Mouse (Mus musculus) hindlimb bud, embryonic 11.5 days (tissue): Measurements from ENCODE around the gene 5730409E04Rik.

ENCODE experiments used
- DNase-seq: peaks from one replicate; pipeline ENCODE4 v3.0.0-alpha.2; 2012; ENCODE audit warnings: low read depth, low spot score; ENCODE audit errors: extremely low spot score

Gene 5730409E04Rik

DNA sequence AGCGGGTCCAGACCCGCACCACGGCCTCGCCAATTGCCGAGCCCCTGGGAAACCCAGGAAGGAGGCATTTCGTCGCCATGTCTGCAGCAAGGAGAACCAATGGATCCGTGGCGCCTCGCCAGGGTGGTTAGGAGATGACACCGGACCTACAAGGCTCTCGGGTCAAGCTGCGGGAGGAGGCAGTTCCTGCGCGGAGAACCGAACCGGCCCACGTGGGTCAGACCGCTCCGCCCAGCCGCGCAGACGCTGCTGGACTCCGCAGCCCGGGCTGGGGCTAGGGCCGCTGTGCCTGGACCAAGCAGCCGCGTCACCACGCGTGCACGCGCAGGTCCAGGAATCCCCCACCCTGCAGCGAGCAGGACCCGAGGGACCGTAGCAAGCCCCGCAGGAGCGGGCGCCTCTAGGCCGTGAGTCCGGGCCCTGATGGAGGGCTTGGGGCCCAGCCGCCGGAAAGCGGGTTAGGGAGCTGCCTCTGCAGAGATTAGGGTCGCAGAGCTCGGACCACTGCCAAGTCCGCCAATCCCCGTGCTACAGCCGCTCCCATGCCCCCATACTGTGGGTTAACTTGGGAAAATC is at the start of gene 5730409E04Rik:
Gene 5730409E04Rik, plus strand, starts transcription at position 213 of the 576 bp plus-strand sequence.
- no peak for DNase-seq

DNA sequence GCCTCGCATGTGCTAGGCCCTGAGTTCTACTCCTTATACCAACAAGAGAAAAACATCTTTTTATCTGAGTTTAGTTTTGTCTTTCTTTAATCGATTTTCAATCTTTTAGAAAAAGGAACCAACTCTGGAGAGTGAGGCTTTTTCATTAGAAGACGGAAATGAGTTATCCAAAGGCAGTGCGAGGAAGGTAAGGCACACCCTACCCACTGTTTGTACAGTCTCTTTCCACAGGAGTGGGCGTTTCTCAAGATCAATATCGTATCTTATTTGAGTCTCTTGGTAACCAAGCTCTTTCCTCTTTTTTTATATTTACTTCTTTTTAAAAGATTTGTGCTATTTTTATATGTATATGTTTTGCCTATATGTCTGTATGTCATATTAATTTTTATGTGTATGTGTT is 45.8 kb upstream of the 5730409E04Rik start:
- no peak for DNase-seq

DNA sequence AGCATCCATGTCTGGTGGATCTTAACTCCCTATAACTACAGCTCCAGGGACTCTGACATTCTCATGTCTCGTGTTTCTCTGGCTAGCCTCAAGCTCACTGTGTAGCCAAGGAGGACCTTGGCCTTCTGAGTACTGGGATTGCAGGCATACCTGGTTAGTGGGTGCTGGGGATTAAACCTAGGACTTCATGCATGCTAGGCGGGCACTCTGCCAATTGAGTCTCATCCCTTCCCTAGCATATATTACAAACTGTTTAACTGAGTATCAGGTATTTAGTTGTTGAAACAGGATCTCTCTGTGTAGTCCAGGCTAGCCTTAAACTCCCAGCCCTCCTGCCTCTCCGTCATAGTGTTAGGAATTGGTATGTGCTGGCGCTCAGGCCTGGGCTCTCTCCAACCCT is 42.4 kb upstream of the 5730409E04Rik start:
- no peak for DNase-seq

GRCm38 (mm10) chr4:126569783-126570182 is 39.8 kb upstream of the 5730409E04Rik start:
- no peak for DNase-seq

DNA sequence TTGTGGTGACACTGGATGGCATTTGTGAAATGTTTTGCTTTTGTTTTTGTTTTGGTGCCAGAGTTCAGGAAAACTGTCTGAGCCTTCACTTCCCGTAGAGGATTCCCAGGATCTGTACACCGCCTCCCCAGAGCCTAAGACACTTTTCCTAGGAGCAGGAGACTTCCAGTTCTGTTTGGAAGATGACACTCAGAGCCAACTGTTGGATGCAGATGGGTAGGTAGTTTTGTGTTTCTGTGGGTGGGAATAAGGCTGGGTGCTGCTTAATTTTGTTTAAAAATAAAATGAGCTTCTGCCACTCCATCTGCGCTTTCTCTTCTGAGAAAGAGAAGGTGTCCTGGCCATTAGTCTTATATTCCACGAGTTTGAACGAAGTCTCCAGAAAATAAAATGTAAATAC is 33.3 kb upstream of the 5730409E04Rik start:
- DNase-seq, result no peak

GRCm38 (mm10) chr4:126577920-126578319 is 31.7 kb upstream of the 5730409E04Rik start:
- DNase-seq, result no peak

- no peak for DNase-seq
These were observed 30.5 kb upstream of the 5730409E04Rik start for GRCm38 (mm10) chr4:126579077-126579476.

DNA sequence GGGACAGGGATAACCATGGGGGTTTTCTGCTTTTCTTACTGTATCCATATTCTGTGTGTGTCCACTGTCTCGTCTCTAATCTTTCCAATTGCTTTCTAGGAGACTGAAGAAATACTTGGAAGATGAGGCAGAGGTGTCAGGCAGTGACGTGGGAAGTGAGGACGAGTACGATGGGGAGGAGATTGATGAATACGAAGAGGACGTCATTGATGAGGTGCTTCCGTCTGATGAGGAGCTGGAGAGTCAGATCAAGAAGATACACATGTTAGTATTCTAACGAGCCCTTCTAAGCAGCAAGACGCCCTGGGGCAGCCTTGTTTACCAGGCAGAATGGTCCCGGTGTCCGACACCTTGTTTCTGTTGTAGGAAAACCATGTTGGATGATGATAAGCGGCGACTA is 23.9 kb upstream of the 5730409E04Rik start:
- DNase-seq, result no peak

GRCm38 (mm10) chr4:126592039-126592438 is 17.6 kb upstream of the 5730409E04Rik start:
- no peak for DNase-seq

- peak; percentile 56 for DNase-seq
These were observed 9.5 kb upstream of the 5730409E04Rik start for GRCm38 (mm10) chr4:126599971-126600754.

- DNase-seq, result no peak
These were observed 7.8 kb upstream of the 5730409E04Rik start for GRCm38 (mm10) chr4:126601597-126602444.

- no peak for DNase-seq
These were observed 7.2 kb upstream of the 5730409E04Rik start for GRCm38 (mm10) chr4:126602445-126602762.

DNA sequence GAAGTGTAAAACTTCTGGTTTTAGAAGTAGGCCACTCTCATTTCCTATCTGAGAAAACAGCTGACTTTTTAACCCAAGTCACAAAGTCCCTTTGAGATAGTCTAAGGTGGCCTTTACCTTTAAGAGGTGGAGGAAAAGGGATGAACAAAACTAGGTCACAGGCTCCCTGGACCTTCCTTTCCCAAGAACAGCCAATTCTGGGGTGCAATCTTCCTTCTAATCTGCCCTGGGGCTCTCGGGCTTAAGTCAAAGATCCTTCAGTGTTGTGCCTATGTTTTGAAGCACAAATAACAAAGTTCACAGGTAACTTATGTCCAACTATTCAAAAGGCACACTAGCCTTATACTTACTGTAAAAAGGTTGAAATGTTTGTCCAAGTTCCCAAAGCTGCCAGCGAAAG is 5.5 kb upstream of the 5730409E04Rik start:
- no peak for DNase-seq

DNA sequence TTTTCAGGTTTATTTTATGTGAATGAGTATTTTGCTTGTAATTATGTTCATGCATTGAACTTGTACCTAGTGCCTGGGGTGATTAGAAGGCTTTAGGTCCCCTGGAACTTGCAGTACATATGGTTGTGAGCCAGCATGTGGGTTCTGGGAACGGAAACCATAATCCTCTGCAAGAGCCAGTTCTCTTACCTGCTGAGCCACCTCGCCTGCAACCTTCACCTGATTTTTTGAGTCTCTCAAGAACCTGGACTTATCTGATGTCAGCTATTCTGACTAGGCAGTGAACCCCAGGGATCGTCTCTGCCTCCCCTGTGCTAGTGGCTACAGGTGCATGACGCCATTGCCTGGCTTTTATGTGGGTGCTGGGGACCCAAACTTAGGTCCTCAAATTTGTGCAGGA is 3.9 kb upstream of the 5730409E04Rik start:
- DNase-seq, result no peak

GRCm38 (mm10) chr4:126611991-126612390 is 2.4 kb downstream of the 5730409E04Rik start:
- DNase-seq, result no peak

DNA sequence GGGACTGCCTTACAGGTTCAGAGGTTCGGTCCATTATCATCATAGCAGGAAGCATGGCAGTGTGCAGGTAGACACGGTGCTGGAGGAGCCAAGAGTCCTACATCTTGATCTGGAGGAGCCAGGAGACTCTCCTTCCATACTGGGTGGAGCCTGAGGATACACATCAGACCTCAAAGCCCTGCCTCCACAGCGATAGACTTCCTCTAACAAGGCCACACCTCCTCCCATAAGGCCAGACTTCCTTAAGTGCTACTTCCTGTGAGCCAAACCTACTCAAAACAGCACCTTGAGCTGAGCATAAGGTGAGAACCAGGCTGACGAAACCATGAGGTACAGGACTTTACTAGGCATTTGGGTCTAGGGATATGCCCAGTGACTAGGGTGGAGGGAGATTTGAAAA is 6.7 kb downstream of the 5730409E04Rik start:
- DNase-seq, result no peak

DNA sequence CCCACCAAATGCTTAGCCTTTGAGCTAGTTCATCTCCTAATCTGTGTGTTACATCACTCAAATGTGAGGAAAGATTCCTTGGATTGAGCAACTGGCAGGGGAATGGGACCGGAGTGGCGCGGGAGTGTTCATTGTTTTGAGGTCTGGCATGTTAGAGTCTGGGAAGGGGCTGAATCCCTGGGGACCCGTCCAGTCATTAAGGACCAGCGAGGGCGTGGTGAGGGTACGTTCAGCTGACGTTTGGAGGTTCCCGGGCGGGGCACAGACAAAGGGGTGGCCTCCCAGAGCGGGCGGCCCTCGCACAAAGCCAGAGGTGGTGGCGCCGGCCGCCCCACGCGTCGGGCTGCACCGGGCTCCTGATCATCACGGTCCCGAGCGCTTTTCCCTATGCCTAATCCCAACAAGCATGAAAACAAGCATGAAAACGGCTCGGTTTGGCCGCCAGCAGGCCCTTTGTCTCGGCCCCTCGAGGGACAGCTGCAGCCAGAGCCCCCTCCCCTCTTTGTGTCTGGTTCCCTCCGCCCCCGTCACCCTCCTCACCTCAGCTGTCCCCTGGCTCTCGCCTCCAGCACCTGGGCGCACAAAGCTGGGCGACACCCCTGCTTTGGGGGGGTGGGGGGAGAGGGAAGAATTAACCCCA is 10.2 kb downstream of the 5730409E04Rik start:
- no peak for DNase-seq

- no peak for DNase-seq
These were observed 10.8 kb downstream of the 5730409E04Rik start for GRCm38 (mm10) chr4:126620349-126620874.

- no peak for DNase-seq
These were observed 17.5 kb downstream of the 5730409E04Rik start for GRCm38 (mm10) chr4:126627021-126627681.

DNA sequence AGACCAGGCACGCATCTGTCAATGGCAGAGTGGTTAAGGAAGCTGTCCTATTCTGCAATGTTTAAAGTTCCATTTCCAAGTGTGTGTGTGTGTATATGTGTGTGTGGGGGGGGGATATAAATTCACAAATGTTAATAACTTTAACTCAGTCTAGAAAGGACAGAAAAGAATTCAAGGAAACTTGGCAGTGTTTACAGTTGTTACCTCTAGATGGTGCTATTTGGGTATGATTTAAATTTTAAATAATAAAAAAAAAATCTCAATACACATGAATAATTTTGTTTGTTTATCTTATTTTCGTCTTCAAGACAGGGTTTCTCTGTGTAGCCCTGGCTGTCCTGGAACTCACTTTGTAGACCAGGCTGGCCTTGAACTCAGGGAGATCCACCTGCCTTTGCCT is 22.3 kb downstream of the 5730409E04Rik start:
- no peak for DNase-seq

DNA sequence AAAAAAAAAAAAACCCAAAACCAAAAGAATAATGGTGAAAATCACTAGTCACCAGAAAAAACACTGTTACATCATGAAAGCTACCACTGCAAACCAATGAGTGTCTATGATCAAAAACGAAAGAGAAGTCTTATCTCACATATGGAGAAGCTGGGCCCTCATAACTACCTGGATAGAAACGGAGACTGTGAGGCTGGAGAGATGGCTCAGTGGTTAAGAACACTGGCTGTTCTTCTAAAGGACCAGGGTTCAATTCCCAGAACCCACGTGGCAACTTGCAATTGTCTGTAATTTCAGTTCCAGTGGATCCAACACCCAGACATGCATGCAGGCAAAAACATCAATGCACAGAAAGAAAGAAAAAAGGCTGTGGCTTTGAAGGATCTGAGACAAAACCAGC is 23.1 kb downstream of the 5730409E04Rik start:
- no peak for DNase-seq
